Mouse (Mus musculus) midbrain, embryonic 14.5 days (tissue): ENCODE data around the gene Cyfip1. TPM values are rescaled to one million over a fixed set of nuclear protein-coding genes. Genes with fewer than 3 reads are reported as not detected.

Source experiments
- ATAC-seq: fragments of 200-750 bp; cut with Nextera tagmentation; 2 replicates; pipeline ENCODE4 v1.8.0; 2017; ENCODE audit warnings: moderate number of reproducible peaks, moderate library complexity; ENCODE audit not compliant: low FRiP score, low TSS enrichment
- DNase-seq: peaks from one replicate; pipeline ENCODE4 v3.0.0-alpha.2; 2015
- H3K27ac ChIP-seq: fragments of 300-500 bp; sonication (generic); replicated peaks from 2 replicates; pipeline ENCODE4 v1.5.1; 2014; ENCODE audit warnings: mild to moderate bottlenecking, low read depth, low read length, moderate library complexity
- H3K27me3 ChIP-seq: fragments of 300-500 bp; sonication (generic); 2 replicates; pipeline ENCODE4 v1.6.1; 2014; ENCODE audit warnings: low read length, control low read depth, mixed read lengths; ENCODE audit not compliant: control insufficient read depth, insufficient read depth
- H3K36me3 ChIP-seq: fragments of 300-500 bp; sonication (generic); 2 replicates; pipeline ENCODE4 v1.6.1; 2014; ENCODE audit warnings: low read length, control low read depth; ENCODE audit not compliant: control insufficient read depth, insufficient read depth
- H3K4me1 ChIP-seq: fragments of 300-500 bp; sonication (generic); 2 replicates; pipeline ENCODE4 v1.6.1; 2014; ENCODE audit warnings: mild to moderate bottlenecking, antibody characterized with exemption, low read length, control low read depth; ENCODE audit not compliant: control insufficient read depth, insufficient read depth
- H3K4me2 ChIP-seq: fragments of 300-500 bp; sonication (generic); 2 replicates; pipeline ENCODE4 v1.6.1; 2014; ENCODE audit warnings: mild to moderate bottlenecking, low read length, moderate library complexity
- H3K4me3 ChIP-seq: fragments of 300-500 bp; sonication (generic); replicated peaks from 2 replicates; pipeline ENCODE4 v1.5.1; 2014; ENCODE audit warnings: low read depth, low read length
- H3K9ac ChIP-seq: fragments of 300-500 bp; sonication (generic); replicated peaks from 2 replicates; pipeline ENCODE4 v1.6.1; 2014; ENCODE audit warnings: mild to moderate bottlenecking, low read length, moderate library complexity
- H3K9me3 ChIP-seq: fragments of 300-500 bp; sonication (generic); 2 replicates; pipeline ENCODE4 v1.6.1; 2016; ENCODE audit warnings: low read length, control low read depth, mixed read lengths; ENCODE audit not compliant: control insufficient read depth
- WGBS: fragments of 180-500 bp; shearing (Covaris S2); extraction: QIAGEN DNeasy Blood & Tissue Kit; methylation state at CpG from one replicate; pipeline ENCODE4 v1.1.7; 2014; 5-methylcytosine and 5-hydroxymethylcytosine counted together
- polyA plus RNA-seq: library from polyadenylated mRNA; unstranded; fragments of >200 nt; fragmentation: Nextera tagmentation; extraction: Ambion mirVana; gene quantifications from 2 replicates; pipeline ENCODE4 v1.2.1, GENCODE M21; 2014

Gene Cyfip1
- polyA plus RNA-seq = 29.7 and 55.1 TPM in 2 replicates

DNA sequence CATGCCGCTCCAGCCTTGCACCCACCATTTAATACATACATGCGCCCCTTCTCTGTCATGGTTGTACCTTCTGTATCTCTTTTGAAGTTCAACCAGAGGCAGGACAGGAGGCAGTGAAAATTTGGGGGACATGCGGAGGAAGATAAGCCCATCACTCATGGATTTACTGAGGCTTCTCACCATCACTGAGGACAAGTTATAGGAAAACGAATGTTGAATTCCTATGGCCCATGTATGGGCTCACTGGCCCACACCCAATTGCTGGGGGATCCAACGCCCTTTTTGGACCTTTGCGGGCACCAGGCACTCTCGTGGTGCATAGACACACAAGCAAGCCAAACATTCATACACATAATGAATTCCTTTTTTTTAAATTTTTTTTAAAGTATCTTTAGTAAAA, at the start of gene Cyfip1:
Cyfip1 (plus strand) TSS at position 301 of the 400 bp plus-strand sequence.
- H3K27me3 ChIP-seq = no peaks in the 10 kb centered on the region
- peak within 1 kb of the TSS; percentile 96 for H3K4me3 ChIP-seq
- H3K4me2 ChIP-seq = peak within 1 kb of the TSS; percentile 64
- ATAC-seq (peak; percentile 21), DNase-seq (no peak)
- H3K9ac ChIP-seq = peak within 1 kb of the TSS; percentile 96
- peaks cover 17% of the 10 kb centered on the region for H3K4me1 ChIP-seq
- no peaks in the 10 kb centered on the region for H3K36me3 ChIP-seq
- H3K9me3 ChIP-seq = no peaks in the 10 kb centered on the region
- H3K27ac ChIP-seq = peak within 1 kb of the TSS; percentile 90
- 46% methylated on average over 7 of the region's 7 CpGs for WGBS

DNA sequence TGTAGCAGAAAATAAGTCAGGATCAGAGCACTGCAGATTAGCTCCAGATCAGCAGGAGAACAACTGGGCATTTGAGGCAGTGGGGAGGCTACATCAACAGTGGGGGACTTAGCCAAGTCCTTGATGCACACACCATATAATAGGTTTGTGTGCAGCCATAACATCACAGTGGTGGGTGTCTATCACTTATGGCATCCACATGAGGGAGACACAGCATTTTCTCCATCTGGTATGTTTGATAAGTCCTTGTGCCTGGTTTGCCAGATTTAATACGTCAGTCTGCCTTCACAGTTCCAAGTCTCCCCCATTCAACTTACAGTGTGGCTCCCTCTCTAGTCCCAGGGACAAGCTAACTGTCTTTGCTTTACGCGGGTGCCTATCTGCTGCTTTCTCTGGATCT, 49.3 kb upstream of the Cyfip1 start:
- H3K4me1 ChIP-seq = peaks cover 6% of the 10 kb centered on the region; the same call in 1 of the 2 replicates
- no peak overlapping the region for H3K4me3 ChIP-seq
- H3K27ac ChIP-seq = no peak overlapping the region
- whole genome bisulfite sequencing = 43% methylated on average over 3 of the region's 3 CpGs
- no peak overlapping the region for H3K4me2 ChIP-seq
- ATAC-seq (no peak), DNase-seq (peak; percentile 4)
- H3K36me3 ChIP-seq = peaks cover 14% of the 10 kb centered on the region
- no peak overlapping the region for H3K9ac ChIP-seq
- H3K27me3 ChIP-seq = no peaks in the 10 kb centered on the region
- H3K9me3 ChIP-seq = no peaks in the 10 kb centered on the region

DNA sequence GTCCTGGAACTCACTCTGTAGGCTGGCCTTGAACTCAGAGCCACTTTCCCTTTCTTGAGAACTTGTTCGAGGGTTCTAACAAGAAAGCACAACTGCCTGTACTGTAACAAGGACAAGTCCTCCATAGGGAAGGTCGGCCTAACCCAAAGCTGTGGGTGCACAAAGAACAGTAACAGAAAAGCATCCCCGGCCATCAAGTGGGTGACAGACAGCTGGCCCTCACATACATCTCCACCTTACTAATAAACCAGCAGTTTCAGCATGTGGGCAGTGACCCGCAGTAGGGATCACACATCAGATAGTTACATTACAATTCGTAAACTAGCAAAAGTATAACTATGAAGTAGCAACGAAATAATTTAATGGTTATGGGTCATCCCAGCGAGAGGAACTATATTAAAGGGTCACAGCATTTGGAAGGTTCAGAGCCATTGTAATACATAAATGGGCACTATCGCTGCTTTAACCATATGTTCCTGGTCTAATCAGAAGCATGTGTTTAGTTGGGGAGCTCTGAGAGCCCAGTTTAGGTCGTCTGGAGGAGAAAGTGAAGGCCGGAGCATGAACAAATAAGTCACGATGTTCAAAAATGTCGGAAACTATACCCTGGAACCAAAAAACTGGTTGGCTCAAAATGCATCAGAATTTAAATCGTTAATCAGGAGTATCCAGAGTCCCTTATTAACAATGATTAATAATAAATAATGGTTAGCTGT, 48.2 kb upstream of the Cyfip1 start:
- Histone ChIP-seq H3K4me2 (peak overlapping the region; percentile 85), H3K4me1 (peaks cover 6% of the 10 kb centered on the region; the same call in 1 of the 2 replicates), H3K9ac (peak overlapping the region; percentile 88), H3K27me3 (no peaks in the 10 kb centered on the region), H3K36me3 (peaks cover 25% of the 10 kb centered on the region), H3K9me3 (no peaks in the 10 kb centered on the region), H3K27ac (peak overlapping the region; percentile 84), H3K4me3 (peak overlapping the region; percentile 73)
- WGBS = 37% methylated on average over 13 of the region's 13 CpGs
- ATAC-seq (peak; percentile 39), DNase-seq (no peak)

DNA sequence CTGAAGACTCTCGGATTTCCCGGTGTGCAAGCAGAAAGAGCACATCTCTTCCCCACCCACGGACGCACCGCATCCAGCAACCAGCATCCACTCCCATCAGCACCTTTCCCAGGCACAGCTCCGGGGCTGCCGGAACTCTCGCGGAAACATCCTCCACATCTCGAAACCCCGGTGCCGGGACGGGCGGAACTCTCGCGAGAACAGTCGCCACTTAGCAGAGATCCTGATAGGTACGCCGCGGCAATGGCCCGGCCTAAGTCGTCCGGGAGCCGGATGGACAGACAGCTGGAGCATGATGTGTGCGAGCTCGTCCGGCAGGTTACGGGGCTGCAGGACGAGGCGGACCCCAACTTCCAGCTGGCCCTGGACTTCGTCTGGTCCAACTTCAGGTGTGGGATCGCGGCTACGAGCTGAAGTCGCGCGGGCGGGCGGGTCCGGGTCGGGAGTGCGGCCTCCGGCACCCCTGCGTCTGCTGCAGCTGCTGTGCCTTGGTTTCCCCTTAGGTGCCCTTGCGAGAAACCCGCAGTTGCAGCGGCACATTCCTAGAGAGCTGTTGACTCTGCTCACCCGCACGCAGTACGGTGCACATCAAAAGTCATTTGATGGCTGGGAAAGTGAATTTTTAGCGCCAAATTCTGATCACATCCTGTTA, 47.5 kb upstream of the Cyfip1 start, which contains the start of gene Tubgcp5:
Tubgcp5 (plus strand) TSS at position 203 of the 652 bp plus-strand sequence.
- Histone ChIP-seq H3K4me2 (peak within 1 kb of the TSS; percentile 85), H3K9me3 (no peaks in the 10 kb centered on the region), H3K36me3 (peaks cover 32% of the 10 kb centered on the region), H3K4me3 (peak within 1 kb of the TSS; percentile 73), H3K9ac (peak within 1 kb of the TSS; percentile 88), H3K4me1 (peaks cover 6% of the 10 kb centered on the region; the same call in 1 of the 2 replicates), H3K27ac (peak within 1 kb of the TSS; percentile 84), H3K27me3 (no peaks in the 10 kb centered on the region)
- ATAC-seq = peak; percentile 99
- peak; percentile 99 for DNase-seq
- under 1% methylated on average over 51 of the region's 51 CpGs for WGBS

DNA sequence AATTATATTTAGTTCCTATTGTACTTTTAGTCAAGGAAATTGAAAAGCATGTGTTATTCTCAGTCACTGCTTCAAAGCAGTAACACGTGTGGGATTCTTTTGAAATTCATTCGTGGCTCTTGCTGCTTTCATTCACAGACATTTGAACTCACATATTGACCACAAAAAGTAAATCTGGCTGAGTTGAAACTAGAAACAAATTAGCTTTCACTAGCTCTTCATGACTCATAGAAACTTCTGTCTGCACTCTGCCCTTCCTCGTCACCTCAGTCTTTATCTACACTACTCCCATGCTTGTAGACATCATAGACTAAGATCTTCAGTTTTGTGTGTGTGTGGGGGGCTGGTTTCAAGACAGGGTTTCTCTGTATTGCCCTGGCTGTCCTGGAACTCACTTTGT, 41.6 kb upstream of the Cyfip1 start:
- Histone ChIP-seq H3K27ac (no peak overlapping the region), H3K27me3 (no peaks in the 10 kb centered on the region), H3K4me3 (no peak overlapping the region), H3K4me2 (no peak overlapping the region), H3K9me3 (no peaks in the 10 kb centered on the region), H3K9ac (no peak overlapping the region), H3K4me1 (peaks cover 2% of the 10 kb centered on the region; the same call in 1 of the 2 replicates), H3K36me3 (peaks cover 83% of the 10 kb centered on the region)
- DNase-seq (no peak), ATAC-seq (no peak)
- WGBS = 95% methylated on average over 3 of the region's 3 CpGs

DNA sequence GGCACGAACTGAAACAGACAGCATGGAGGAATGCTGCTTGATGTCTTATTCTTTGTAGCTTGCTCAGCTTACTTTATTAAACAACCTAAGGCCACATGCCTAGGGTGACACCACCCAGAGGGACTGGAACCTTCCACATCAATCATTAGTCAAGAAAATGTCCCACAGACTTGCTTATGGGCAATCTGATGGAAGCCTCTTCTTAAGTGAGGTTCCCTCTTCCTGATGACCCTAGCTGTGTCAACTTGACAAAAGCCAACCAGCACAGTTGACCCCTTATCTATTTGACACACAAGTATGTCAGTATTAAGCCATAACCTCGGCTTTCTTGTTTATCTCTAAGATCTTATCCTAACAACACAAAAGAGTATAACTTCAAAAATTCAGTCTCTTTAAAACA, 31.6 kb upstream of the Cyfip1 start:
- Histone ChIP-seq H3K36me3 (peaks cover 79% of the 10 kb centered on the region), H3K27ac (no peak overlapping the region), H3K27me3 (no peaks in the 10 kb centered on the region), H3K4me3 (no peak overlapping the region), H3K4me1 (no peaks in the 10 kb centered on the region), H3K9me3 (no peaks in the 10 kb centered on the region), H3K9ac (no peak overlapping the region), H3K4me2 (no peak overlapping the region)
- ATAC-seq (no peak), DNase-seq (no peak)
- WGBS = 95% methylated on average over 2 of the region's 2 CpGs

DNA sequence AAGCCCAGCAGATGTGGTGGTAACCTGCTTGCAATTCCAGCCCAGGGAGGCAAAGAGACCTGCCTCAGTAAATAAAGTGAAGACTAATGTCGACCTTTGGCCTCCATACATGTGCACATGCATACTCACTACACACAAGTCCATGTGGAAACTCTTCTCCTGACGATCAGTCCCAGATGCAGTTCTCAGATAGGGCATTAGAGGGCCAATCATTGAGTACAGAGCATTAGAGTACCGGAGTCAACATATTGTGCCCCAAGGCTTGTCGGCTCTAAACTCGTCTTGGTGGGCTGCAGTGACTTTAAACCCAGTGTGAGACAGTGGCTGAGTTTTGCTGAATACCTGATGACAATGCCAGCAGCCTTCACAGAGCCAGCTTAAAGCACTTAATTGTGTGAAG, 17.1 kb upstream of the Cyfip1 start:
- Histone ChIP-seq H3K9ac (no peak overlapping the region), H3K36me3 (peaks cover 79% of the 10 kb centered on the region), H3K9me3 (no peaks in the 10 kb centered on the region), H3K4me1 (no peaks in the 10 kb centered on the region), H3K4me2 (no peak overlapping the region), H3K27ac (no peak overlapping the region), H3K27me3 (no peaks in the 10 kb centered on the region), H3K4me3 (no peak overlapping the region)
- WGBS = 89% methylated on average over 5 of the region's 5 CpGs
- no peak for ATAC-seq
- DNase-seq = no peak

DNA sequence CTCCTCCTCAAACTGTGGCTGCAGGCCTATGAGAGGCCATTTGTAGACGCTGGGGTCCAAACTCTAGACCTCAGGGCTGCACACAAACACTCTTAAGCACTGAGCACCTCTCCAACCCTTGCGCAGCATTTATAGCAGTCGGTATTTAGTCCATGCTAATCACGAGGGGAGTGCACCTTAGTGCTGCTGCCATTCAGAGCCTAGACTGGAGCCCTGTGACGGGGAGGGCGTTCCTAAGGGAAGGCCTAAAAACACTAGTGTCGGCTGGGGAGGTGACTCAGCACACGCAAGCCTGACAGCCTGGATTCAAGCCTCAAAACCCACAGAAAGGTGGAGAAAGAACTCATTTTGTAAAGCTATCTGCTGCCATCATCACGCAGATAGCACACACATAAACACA, 14.0 kb upstream of the Cyfip1 start:
- 92% methylated on average over 9 of the region's 9 CpGs for WGBS
- H3K9ac ChIP-seq = no peak overlapping the region
- no peak overlapping the region for H3K4me3 ChIP-seq
- DNase-seq (no peak), ATAC-seq (no peak)
- no peak overlapping the region for H3K4me2 ChIP-seq
- H3K27ac ChIP-seq = no peak overlapping the region
- H3K27me3 ChIP-seq = no peaks in the 10 kb centered on the region
- H3K4me1 ChIP-seq = no peaks in the 10 kb centered on the region
- H3K36me3 ChIP-seq = peaks cover 77% of the 10 kb centered on the region
- H3K9me3 ChIP-seq = no peaks in the 10 kb centered on the region
